Mouse (Mus musculus) hindlimb bud, embryonic 11.5 days (tissue): ENCODE measurements around the gene Krt13.

Source experiments
- DNase-seq: peaks from one replicate; pipeline ENCODE4 v3.0.0-alpha.2; 2012; ENCODE audit warnings: low read depth, low spot score; ENCODE audit errors: extremely low spot score

Gene Krt13

GRCm38 (mm10) chr11:100121466-100121865 lies at the start of gene Krt13:
TSS of gene Krt13 (minus strand) at chr11:100121566.
- DNase-seq: no peak

GRCm38 (mm10) chr11:100168765-100169762 lies 47.7 kb upstream of the Krt13 start:
- peak; percentile 61 for DNase-seq

GRCm38 (mm10) chr11:100168071-100168470 lies 46.7 kb upstream of the Krt13 start:
- no peak for DNase-seq

- DNase-seq: no peak
Observed at GRCm38 (mm10) chr11:100164392-100164791, 43.0 kb upstream of the Krt13 start.

- DNase-seq: no peak
Observed at GRCm38 (mm10) chr11:100157908-100158477, 36.6 kb upstream of the Krt13 start.

GRCm38 (mm10) chr11:100157331-100157730 lies 36.0 kb upstream of the Krt13 start:
- DNase-seq: no peak

- no peak for DNase-seq
Observed at GRCm38 (mm10) chr11:100155497-100156255, 34.3 kb upstream of the Krt13 start.

GRCm38 (mm10) chr11:100148615-100149330 lies 27.4 kb upstream of the Krt13 start, which contains the start of gene Krt19:
TSS of gene Krt19 (minus strand) at chr11:100148665.
- no peak for DNase-seq

- DNase-seq: no peak
Observed at GRCm38 (mm10) chr11:100147566-100148353, 26.4 kb upstream of the Krt13 start.

GRCm38 (mm10) chr11:100145858-100146560 lies 24.6 kb upstream of the Krt13 start:
- DNase-seq: no peak

GRCm38 (mm10) chr11:100145104-100145503 lies 23.7 kb upstream of the Krt13 start:
- no peak for DNase-seq

GRCm38 (mm10) chr11:100140966-100141365 lies 19.6 kb upstream of the Krt13 start:
- DNase-seq: no peak

GRCm38 (mm10) chr11:100139391-100139790 lies 18.0 kb upstream of the Krt13 start:
- no peak for DNase-seq

- no peak for DNase-seq
Observed at GRCm38 (mm10) chr11:100138809-100139208, 17.4 kb upstream of the Krt13 start.

GRCm38 (mm10) chr11:100137693-100138092 lies 16.3 kb upstream of the Krt13 start:
- no peak for DNase-seq

GRCm38 (mm10) chr11:100136559-100136958 lies 15.2 kb upstream of the Krt13 start:
- DNase-seq: no peak

GRCm38 (mm10) chr11:100135731-100136130 lies 14.4 kb upstream of the Krt13 start, which contains the start of gene Krt15:
TSS of gene Krt15 (minus strand) at chr11:100135928.
- DNase-seq: no peak

GRCm38 (mm10) chr11:100124901-100125300 lies 3.5 kb upstream of the Krt13 start:
- DNase-seq: no peak

- DNase-seq: no peak
Observed at GRCm38 (mm10) chr11:100120331-100120730, 1.0 kb downstream of the Krt13 start.
